Mouse (Mus musculus): ENCODE measurements around the gene Insc. TPM values are rescaled to one million over a fixed set of nuclear protein-coding genes. Genes with fewer than 3 reads are reported as not detected.

The Insc gene
- total and polyA plus RNA-seq, 3 experiments, result not detected

GRCm38 (mm10) chr7:114753471-114753870, 10.0 kb downstream of the Insc start:
- H3K27me3 ChIP-seq (ENCODE audit: control insufficient read depth in 1 of 2, insufficient read depth in 2 of 2, low read length in 2 of 2), result no peaks in the 10 kb centered on the region
- H3K4me1 ChIP-seq (ENCODE audit: control insufficient read depth in 1 of 2, insufficient read depth in 2 of 2, low read length in 2 of 2), result no peaks in the 10 kb centered on the region
- no peaks in the 10 kb centered on the region for H3K36me3 ChIP-seq (ENCODE audit: control insufficient read depth in 1 of 2, insufficient read depth in 2 of 2, low read length in 2 of 2)
- no peak overlapping the region for H3K4me3 ChIP-seq (ENCODE audit: control insufficient read depth in 1 of 2, insufficient read depth in 1 of 2, low read depth in 2 of 2, low read length in 2 of 2)
- no peak overlapping the region for H3K9ac ChIP-seq (ENCODE audit: control insufficient read depth, low read depth, low read length, poor library complexity, severe bottlenecking)
- no peaks in the 10 kb centered on the region for H3K9me3 ChIP-seq (replicated peaks; ENCODE audit: insufficient read depth, low read length)
- H3K79me2 ChIP-seq (ENCODE audit: control insufficient read depth, insufficient read depth, low read length, poor library complexity), result no peaks in the 10 kb centered on the region
- TF ChIP-seq UBTF (IDR thresholded peaks at IDR 0.05; ENCODE audit: borderline replicate concordance, insufficient read depth, low read depth, low read length), result no peak
- no peak for TF ChIP-seq BHLHE40 (IDR thresholded peaks at IDR 0.05; ENCODE audit: borderline replicate concordance, low read depth, low read length)
- no peak for TF ChIP-seq NRF1 (IDR thresholded peaks at IDR 0.05; ENCODE audit: insufficient read depth, low read depth, low read length, poor library complexity, severe bottlenecking)
- no peak for TF ChIP-seq ZC3H11A (IDR thresholded peaks at IDR 0.05; ENCODE audit: low read depth, low read length)
- no peak for TF ChIP-seq ZMIZ1 (IDR thresholded peaks at IDR 0.05; ENCODE audit: low read depth, low read length)
- TF ChIP-seq ZKSCAN1 (IDR thresholded peaks at IDR 0.05; ENCODE audit: low read depth, low read length), result no peak
- no peak for TF ChIP-seq POLR2AphosphoS2 (IDR thresholded peaks at IDR 0.05; ENCODE audit: low read length)
- no peak for TF ChIP-seq SMC3 (IDR thresholded peaks at IDR 0.05; ENCODE audit: low read depth, low read length)
- TF ChIP-seq JUND (IDR thresholded peaks at IDR 0.05; ENCODE audit: low read depth, low read length), result no peak
- TF ChIP-seq RAD21 (IDR thresholded peaks at IDR 0.05; ENCODE audit: low read depth, low read length), result no peak
- no peak for TF ChIP-seq POLR2AphosphoS5 (IDR thresholded peaks at IDR 0.05; ENCODE audit: borderline replicate concordance, low read depth, low read length)
- no peak for TF ChIP-seq USF1 (IDR thresholded peaks at IDR 0.05; ENCODE audit: low read depth, low read length)
- TF ChIP-seq GABPA (IDR thresholded peaks at IDR 0.05; ENCODE audit: low read depth, low read length), result no peak
- no peak for TF ChIP-seq ELF1 (IDR thresholded peaks at IDR 0.05; ENCODE audit: low read depth, low read length)
- TF ChIP-seq TAL1 (IDR thresholded peaks at IDR 0.05; ENCODE audit: low read length), result no peak
- TF ChIP-seq POLR2A (IDR thresholded peaks at IDR 0.05; ENCODE audit: control insufficient read depth in 1 of 2, insufficient read depth in 1 of 2, low read depth in 1 of 2, low read length in 2 of 2, poor library complexity in 1 of 2), result no peak
- TF ChIP-seq KAT2A (conservative IDR thresholded peaks at IDR 0.05; ENCODE audit: low read depth, low read length), result no peak
- no peak for DNase-seq (ENCODE audit: low read depth, low spot score)
- H3K27ac ChIP-seq (ENCODE audit: control insufficient read depth, low read depth, low read length), result no peak overlapping the region

GRCm38 (mm10) chr7:114754196-114754595, 10.7 kb downstream of the Insc start:
- Histone ChIP-seq H3K9me3 (replicated peaks; ENCODE audit: insufficient read depth, low read length) (no peaks in the 10 kb centered on the region), H3K9ac (ENCODE audit: control insufficient read depth, low read depth, low read length, poor library complexity, severe bottlenecking) (no peak overlapping the region), H3K27ac (ENCODE audit: control insufficient read depth, low read depth, low read length) (no peak overlapping the region), H3K4me1 (ENCODE audit: control insufficient read depth in 1 of 2, insufficient read depth in 2 of 2, low read length in 2 of 2) (no peaks in the 10 kb centered on the region), H3K79me2 (ENCODE audit: control insufficient read depth, insufficient read depth, low read length, poor library complexity) (no peaks in the 10 kb centered on the region), H3K36me3 (ENCODE audit: control insufficient read depth in 1 of 2, insufficient read depth in 2 of 2, low read length in 2 of 2) (no peaks in the 10 kb centered on the region), H3K27me3 (ENCODE audit: control insufficient read depth in 1 of 2, insufficient read depth in 2 of 2, low read length in 2 of 2) (no peaks in the 10 kb centered on the region), H3K4me3 (ENCODE audit: control insufficient read depth in 1 of 2, insufficient read depth in 1 of 2, low read depth in 2 of 2, low read length in 2 of 2) (no peak overlapping the region)
- TF ChIP-seq CHD2 (IDR thresholded peaks at IDR 0.05; ENCODE audit: low read length), result no peak
- no peak for DNase-seq (ENCODE audit: low read depth, low spot score)
